Mouse (Mus musculus) limb, embryonic 14.5 days (tissue): ENCODE data around the gene Abcg4. TPM values are rescaled to one million over a fixed set of nuclear protein-coding genes. Genes with fewer than 3 reads are reported as not detected.

Experiments
- ATAC-seq: fragments of 200-750 bp; cut with Nextera tagmentation; 2 replicates; pipeline ENCODE4 v1.8.0; 2017; ENCODE audit warnings: low read depth, moderate number of reproducible peaks, moderate TSS enrichment; ENCODE audit not compliant: low FRiP score
- DNase-seq: peaks from one replicate; pipeline ENCODE4 v3.0.0-alpha.2; 2015; ENCODE audit warnings: low spot score
- H3K27ac ChIP-seq: fragments of 300-500 bp; sonication (generic); replicated peaks from 2 replicates; pipeline ENCODE4 v1.5.1; 2014; ENCODE audit warnings: low read depth, mild to moderate bottlenecking, low read length, moderate library complexity, mixed read lengths
- H3K27me3 ChIP-seq: fragments of 300-500 bp; sonication (generic); 2 replicates; pipeline ENCODE4 v1.6.1; 2014; ENCODE audit warnings: low read length, mixed read lengths; ENCODE audit not compliant: control insufficient read depth, insufficient read depth
- H3K36me3 ChIP-seq: fragments of 300-500 bp; sonication (generic); 2 replicates; pipeline ENCODE4 v1.6.1; 2014; ENCODE audit warnings: mild to moderate bottlenecking, low read length, moderate library complexity, mixed read lengths; ENCODE audit not compliant: control insufficient read depth, insufficient read depth
- H3K4me1 ChIP-seq: fragments of 300-500 bp; sonication (generic); 2 replicates; pipeline ENCODE4 v1.6.1; 2014; ENCODE audit warnings: antibody characterized with exemption, low read length, mixed read lengths; ENCODE audit not compliant: control insufficient read depth, insufficient read depth
- H3K4me2 ChIP-seq: fragments of 300-500 bp; sonication (generic); replicated peaks from 2 replicates; pipeline ENCODE4 v1.6.1; 2014; ENCODE audit warnings: low read depth, mild to moderate bottlenecking, low read length, moderate library complexity; ENCODE audit not compliant: severe bottlenecking
- H3K4me3 ChIP-seq: fragments of 300-500 bp; sonication (generic); replicated peaks from 2 replicates; pipeline ENCODE4 v1.5.1; 2014; ENCODE audit warnings: low read length
- H3K9ac ChIP-seq: fragments of 300-500 bp; sonication (generic); 2 replicates; pipeline ENCODE4 v1.6.1; 2014; ENCODE audit warnings: mild to moderate bottlenecking, low read depth, low read length, moderate library complexity; ENCODE audit not compliant: severe bottlenecking
- H3K9me3 ChIP-seq: fragments of 300-500 bp; sonication (generic); 2 replicates; pipeline ENCODE4 v1.6.1; 2016; ENCODE audit warnings: low read length; ENCODE audit not compliant: control insufficient read depth
- POLR2A ChIP-seq: fragments of 200-500 bp; IDR thresholded peaks from 2 replicates; pipeline ENCODE4 v1.8.0; 2012; ENCODE audit warnings: inconsistent platforms, mild to moderate bottlenecking, moderate library complexity, borderline replicate concordance; ENCODE audit not compliant: insufficient read depth, insufficient read length; ENCODE audit errors: extremely low read depth
- WGBS: fragments of 180-500 bp; shearing (Covaris S2); extraction: QIAGEN DNeasy Blood & Tissue Kit; methylation state at CpG from one replicate; pipeline ENCODE4 v1.1.7; 2014; 5-methylcytosine and 5-hydroxymethylcytosine counted together
- polyA plus RNA-seq, 2 experiments: library from polyadenylated mRNA; depleted of rRNA in 1 of 2; stranded (reverse) in 1 of 2; unstranded in 1 of 2; fragments of >200 nt; fragmentation: Nextera tagmentation in 1 of 2; extraction: Ambion mirVana in 1 of 2; gene quantifications; 2 replicates each; pipeline versions ENCODE4 v1.2.1 to v1.2.3; 2012 to 2014

The Abcg4 gene
- polyA plus RNA-seq, 2 experiments, result 4.8 to 20.8 TPM

GRCm38 (mm10) chr9:44240911-44241310 lies 47.5 kb downstream of the Abcg4 start:
- 64% methylated on average over 5 of the region's 5 CpGs for WGBS
- no peak for DNase-seq

GRCm38 (mm10) chr9:44240399-44240798 lies 48.0 kb downstream of the Abcg4 start, which contains the start of gene Ccdc153:
TSS of gene Ccdc153 (plus strand) at chr9:44240676.
- DNase-seq (no peak), ATAC-seq (no peak)
- Histone ChIP-seq H3K27me3 (no peaks in the 10 kb centered on the region), H3K36me3 (no peaks in the 10 kb centered on the region), H3K4me3 (no peak within 1 kb of the TSS), H3K27ac (no peak within 1 kb of the TSS), H3K4me1 (no peaks in the 10 kb centered on the region), H3K4me2 (no peak within 1 kb of the TSS), H3K9ac (no peak within 1 kb of the TSS), H3K9me3 (no peaks in the 10 kb centered on the region)
- 56% methylated on average over 2 of the region's 2 CpGs for WGBS
- TF ChIP-seq POLR2A, result no peak

More at GRCm38 (mm10) chr9:44240911-44241310, 47.5 kb downstream of the Abcg4 start:
- TF ChIP-seq POLR2A, result no peak
- Histone ChIP-seq H3K9me3 (no peaks in the 10 kb centered on the region), H3K27ac (no peak overlapping the region), H3K4me2 (no peak overlapping the region), H3K36me3 (no peaks in the 10 kb centered on the region), H3K4me1 (no peaks in the 10 kb centered on the region), H3K27me3 (no peaks in the 10 kb centered on the region), H3K9ac (no peak overlapping the region), H3K4me3 (no peak overlapping the region)
- ATAC-seq, result no peak

GRCm38 (mm10) chr9:44239447-44239846 lies 49.0 kb downstream of the Abcg4 start:
- Histone ChIP-seq H3K27ac (no peak overlapping the region), H3K4me3 (no peak overlapping the region), H3K9ac (no peak overlapping the region), H3K4me2 (no peak overlapping the region), H3K4me1 (0 out of 2 replicates have a peak, but pooled peaks cover 1% of the 10 kb centered on the region), H3K27me3 (no peaks in the 10 kb centered on the region), H3K36me3 (no peaks in the 10 kb centered on the region), H3K9me3 (no peaks in the 10 kb centered on the region)
- 12% methylated on average over 5 of the region's 5 CpGs for WGBS
- no peak for TF ChIP-seq POLR2A
- DNase-seq, result peak; percentile 84
- ATAC-seq, result no peak

GRCm38 (mm10) chr9:44238501-44239190 lies 49.8 kb downstream of the Abcg4 start:
- WGBS, result 75% methylated on average over 17 of the region's 17 CpGs
- no peak for TF ChIP-seq POLR2A
- no peak for DNase-seq
- no peak overlapping the region for H3K4me2 ChIP-seq
- H3K9ac ChIP-seq, result no peak overlapping the region
- 0 out of 2 replicates have a peak, but pooled peaks cover 2% of the 10 kb centered on the region for H3K4me1 ChIP-seq
- H3K36me3 ChIP-seq, result no peaks in the 10 kb centered on the region
- no peak overlapping the region for H3K4me3 ChIP-seq
- no peaks in the 10 kb centered on the region for H3K27me3 ChIP-seq
- no peak for ATAC-seq
- no peak overlapping the region for H3K27ac ChIP-seq
- H3K9me3 ChIP-seq, result no peaks in the 10 kb centered on the region

GRCm38 (mm10) chr9:44237128-44237527 lies 51.3 kb downstream of the Abcg4 start:
- Histone ChIP-seq H3K27ac (no peak overlapping the region), H3K9ac (no peak overlapping the region), H3K4me1 (peaks cover 4% of the 10 kb centered on the region), H3K9me3 (no peaks in the 10 kb centered on the region), H3K4me2 (no peak overlapping the region), H3K27me3 (no peaks in the 10 kb centered on the region), H3K4me3 (no peak overlapping the region), H3K36me3 (no peaks in the 10 kb centered on the region)
- no peak for ATAC-seq
- whole genome bisulfite sequencing, result 49% methylated on average over 4 of the region's 4 CpGs
- no peak for TF ChIP-seq POLR2A
- DNase-seq, result no peak

GRCm38 (mm10) chr9:44236601-44237000 lies 51.8 kb downstream of the Abcg4 start:
- 65% methylated on average over 4 of the region's 4 CpGs for WGBS
- DNase-seq (no peak), ATAC-seq (no peak)
- Histone ChIP-seq H3K9ac (no peak overlapping the region), H3K36me3 (no peaks in the 10 kb centered on the region), H3K4me1 (peaks cover 9% of the 10 kb centered on the region), H3K27ac (no peak overlapping the region), H3K9me3 (no peaks in the 10 kb centered on the region), H3K4me2 (no peak overlapping the region), H3K27me3 (no peaks in the 10 kb centered on the region), H3K4me3 (no peak overlapping the region)
- TF ChIP-seq POLR2A, result no peak
